Mouse (Mus musculus): ENCODE measurements around the gene Phactr4.

Gene Phactr4

GRCm38 (mm10) chr4:132409587-132410229 is 12.6 kb downstream of the Phactr4 start:
- no peak for DNase-seq

GRCm38 (mm10) chr4:132406393-132407189 is 15.7 kb downstream of the Phactr4 start:
- no peak for DNase-seq

GRCm38 (mm10) chr4:132404588-132404987 is 17.7 kb downstream of the Phactr4 start:
- DNase-seq = peak; percentile 26 to 49

- no peak for DNase-seq
Observed at GRCm38 (mm10) chr4:132403063-132403660, 19.1 kb downstream of the Phactr4 start.

- no peak for DNase-seq
Observed at GRCm38 (mm10) chr4:132401016-132401415, 21.3 kb downstream of the Phactr4 start.

GRCm38 (mm10) chr4:132398863-132399262 is 23.4 kb downstream of the Phactr4 start:
- DNase-seq = peak; percentile 42 to 48

GRCm38 (mm10) chr4:132398045-132398774 is 24.1 kb downstream of the Phactr4 start:
- peak; percentile 78 to 85 for DNase-seq

GRCm38 (mm10) chr4:132397120-132397519 is 25.2 kb downstream of the Phactr4 start:
- DNase-seq = no peak

GRCm38 (mm10) chr4:132396251-132396650 is 26.0 kb downstream of the Phactr4 start:
- no peak for DNase-seq

- no peak for DNase-seq
Observed at GRCm38 (mm10) chr4:132391063-132391740, 31.1 kb downstream of the Phactr4 start.

- no peak for DNase-seq
Observed at GRCm38 (mm10) chr4:132389302-132389701, 33.0 kb downstream of the Phactr4 start.

GRCm38 (mm10) chr4:132387617-132388016 is 34.7 kb downstream of the Phactr4 start:
- DNase-seq = peak in 1 of 2 experiments; percentile 48

GRCm38 (mm10) chr4:132386846-132387245 is 35.4 kb downstream of the Phactr4 start:
- peak in 1 of 2 experiments; percentile 34 for DNase-seq

- no peak for DNase-seq
Observed at GRCm38 (mm10) chr4:132385771-132386410, 36.4 kb downstream of the Phactr4 start.

- DNase-seq = no peak
Observed at GRCm38 (mm10) chr4:132383455-132383854, 38.8 kb downstream of the Phactr4 start.

- no peak for DNase-seq
Observed at GRCm38 (mm10) chr4:132382296-132382695, 40.0 kb downstream of the Phactr4 start.

- no peak for DNase-seq
Observed at GRCm38 (mm10) chr4:132380965-132381616, 41.2 kb downstream of the Phactr4 start.

- DNase-seq = no peak
Observed at GRCm38 (mm10) chr4:132373820-132374219, 48.5 kb downstream of the Phactr4 start.

- no peak for DNase-seq
Observed at GRCm38 (mm10) chr4:132369953-132370750, 52.1 kb downstream of the Phactr4 start.

- peak in 1 of 2 experiments; percentile 16 for DNase-seq
Observed at GRCm38 (mm10) chr4:132367480-132368201, 54.6 kb downstream of the Phactr4 start.

Measured in kidney, postnatal 4 days (tissue).